8 mouse cellular contexts compared by ENCODE assay signal in genomic region chr17:24141425-24141920, GRCm38 (mm10). TPM values are rescaled to one million over a fixed set of nuclear protein-coding genes. Genes with fewer than 3 reads are reported as not detected.
A peak's percentile ranks its signal among the peaks of the same experiment; 100 is the strongest.
DNase-seq lines count a peak whose midpoint lies in the region; ATAC-seq lines count a peak whose summit lies in the region.

No protein-coding gene starts in this region.

- H3K4me2 ChIP-seq in hindbrain, embryonic 16.5 days (ENCODE audit: low read length): peak overlapping the region; percentile 94

- DNase-seq in T-cell, adult 2 months (ENCODE audit: low spot score): peak; percentile 98
- peak; percentile 96 to 99 for DNase-seq in cerebellum, postnatal 36 days
- peak; percentile 96 for DNase-seq in frontal cortex, postnatal 36 days (ENCODE audit: low spot score in 2 of 2)
- peak; percentile 97 to 98 for DNase-seq in left cerebral cortex, adult 18-20 months (ENCODE audit: low spot score in 2 of 2)
- peak; percentile 98 for DNase-seq in right cerebral cortex, adult 18-20 months
- peak; percentile 91 for DNase-seq in urinary bladder, postnatal 10 days (ENCODE audit: low spot score)

- ATAC-seq in hindbrain, embryonic 16.5 days: peak; percentile 98

- peak overlapping the region; percentile 94 for H3K9ac ChIP-seq in hindbrain, embryonic 16.5 days (ENCODE audit: low read depth, low read length)

- no peaks in the 10 kb centered on the region for H3K9me3 ChIP-seq in hindbrain, embryonic 16.5 days (ENCODE audit: control insufficient read depth, low read length)

- peaks cover 45% of the 10 kb centered on the region for H3K79me2 ChIP-seq in macrophage (ENCODE audit: inconsistent target)

- H3K27ac ChIP-seq in hindbrain, embryonic 16.5 days (ENCODE audit: low read depth, low read length): peak overlapping the region; percentile 89
- H3K27ac ChIP-seq in macrophage: 0 out of 2 replicates have a peak overlapping the region, but pooled peaks have one; percentile 24

- H3K36me3 ChIP-seq in hindbrain, embryonic 16.5 days (ENCODE audit: control insufficient read depth, insufficient read depth, low read length): no peaks in the 10 kb centered on the region
- no peaks in the 10 kb centered on the region for H3K36me3 ChIP-seq in macrophage (ENCODE audit: inconsistent target)

- H3K27me3 ChIP-seq in hindbrain, embryonic 16.5 days (replicated peaks; ENCODE audit: control insufficient read depth, insufficient read depth, low read length): no peaks in the 10 kb centered on the region

- under 1% methylated on average over 40 of the region's 57 CpGs for WGBS in hindbrain, embryonic 16.5 days
- WGBS in macrophage (ENCODE audit: missing documents): 1% methylated on average over 37 of the region's 57 CpGs

- H3K4me3 ChIP-seq in hindbrain, embryonic 16.5 days (ENCODE audit: low read length): peak overlapping the region; percentile 98
- H3K4me3 ChIP-seq in macrophage (ENCODE audit: inconsistent target): peak overlapping the region; percentile 51

- peaks cover 25% of the 10 kb centered on the region for H3K4me1 ChIP-seq in hindbrain, embryonic 16.5 days (ENCODE audit: control insufficient read depth, insufficient read depth, low read depth, low read length)

RNA-seq across cellular contexts. Expression of gene Pdpk1, which starts 9.3 kb away (rescaled TPM):
- polyA plus RNA-seq in hindbrain, embryonic 16.5 days (2015; fragmentation: Nextera tagmentation; extraction: Ambion mirVana): 63.5 and 65.1 TPM in 2 replicates
- 100 to 1,000 TPM; 114 to 120 TPM for total RNA-seq in left cerebral cortex, adult 18-20 months (2021)
- 100 to 1,000 TPM in 14 of 26 experiments, 10 to 100 TPM in 12; 59.3 to 214 (median 102) TPM for total RNA-seq in macrophage (2018; cell fraction: chromatin; rRNA removed)
- total RNA-seq in macrophage (2018; cell fraction: cytosol; rRNA removed): 10 to 100 TPM; 21.3 to 35.4 (median 27.4) TPM
- total RNA-seq in macrophage (2018; cell fraction: nucleus; rRNA removed): 100 to 1,000 TPM in 7 of 26 experiments, 10 to 100 TPM in 19; 40.0 to 122 (median 62.9) TPM
- 10.4 to 18.5 TPM (median 17.4 TPM) in 3 replicates for polyA plus RNA-seq in macrophage (2018)

RNA-seq across cellular contexts. Expression of gene Amdhd2, which starts 22.1 kb away (rescaled TPM):
- 35.2 and 41.0 TPM in 2 replicates for polyA plus RNA-seq in hindbrain, embryonic 16.5 days (2015; fragmentation: Nextera tagmentation; extraction: Ambion mirVana)
- 10 to 100 TPM; 27.3 to 38.0 TPM for total RNA-seq in left cerebral cortex, adult 18-20 months (2021)
- 100 to 1,000 TPM in 20 of 26 experiments, 10 to 100 TPM in 6; 60.5 to 540 (median 175) TPM for total RNA-seq in macrophage (2018; cell fraction: chromatin; rRNA removed)
- total RNA-seq in macrophage (2018; cell fraction: cytosol; rRNA removed): 100 to 1,000 TPM; 135 to 212 (median 181) TPM
- 100 to 1,000 TPM in 19 of 26 experiments, 10 to 100 TPM in 7; 73.3 to 325 (median 152) TPM for total RNA-seq in macrophage (2018; cell fraction: nucleus; rRNA removed)
- polyA plus RNA-seq in macrophage (2018): 69.2 to 101 TPM (median 69.2 TPM) in 3 replicates

RNA-seq across cellular contexts. Expression of gene Atp6v0c, which starts 28.0 kb away (rescaled TPM):
- polyA plus RNA-seq in hindbrain, embryonic 16.5 days (2015; fragmentation: Nextera tagmentation; extraction: Ambion mirVana): 1,653 and 1,817 TPM in 2 replicates
- 1,000 to 10,000 TPM; 1,209 to 1,218 TPM for total RNA-seq in left cerebral cortex, adult 18-20 months (2021)
- 100 to 1,000 TPM; 138 to 505 (median 301) TPM for total RNA-seq in macrophage (2018; cell fraction: chromatin; rRNA removed)
- 1,000 to 10,000 TPM; 1,805 to 2,723 (median 2,167) TPM for total RNA-seq in macrophage (2018; cell fraction: cytosol; rRNA removed)
- total RNA-seq in macrophage (2018; cell fraction: nucleus; rRNA removed): 1,000 to 10,000 TPM in 4 of 26 experiments, 100 to 1,000 TPM in 22; 281 to 1,066 (median 916) TPM
- polyA plus RNA-seq in macrophage (2018): 1,634 to 2,526 TPM (median 2,187 TPM) in 3 replicates

Comparison
In these comparisons a context has a peak if more than half of its experiments do, and no peak if none do; other contexts are left out.
1. Peak in every context shown above with its lines: DNase-seq, ATAC-seq, H3K4me3 ChIP-seq and H3K27ac ChIP-seq.